Mouse (Mus musculus) forebrain, embryonic 10.5 days (tissue): ENCODE measurements around the gene Cyp2g1. TPM values are rescaled to one million over a fixed set of nuclear protein-coding genes. Genes with fewer than 3 reads are reported as not detected.

Experiments
- DNase-seq: peaks from one replicate; pipeline ENCODE4 v3.0.0-alpha.2; 2017; ENCODE audit warnings: low spot score; ENCODE audit errors: extremely low spot score
- H3K27ac ChIP-seq: fragments of 300-500 bp; sonication (generic); 2 replicates; pipeline ENCODE4 v1.5.1; 2016; ENCODE audit warnings: mild to moderate bottlenecking
- H3K27me3 ChIP-seq: fragments of 300-500 bp; sonication (generic); 2 replicates; pipeline ENCODE4 v1.6.1; 2016; ENCODE audit warnings: mild to moderate bottlenecking; ENCODE audit not compliant: poor library complexity, severe bottlenecking
- H3K36me3 ChIP-seq: fragments of 300-500 bp; sonication (generic); replicated peaks from 2 replicates; pipeline ENCODE4 v1.6.1; 2016; ENCODE audit warnings: mild to moderate bottlenecking, moderate library complexity
- H3K4me1 ChIP-seq: fragments of 300-500 bp; sonication (generic); 2 replicates; pipeline ENCODE4 v1.6.1; 2016
- H3K4me3 ChIP-seq: fragments of 300-500 bp; sonication (generic); 2 replicates; pipeline ENCODE4 v1.5.1; 2016; ENCODE audit warnings: mild to moderate bottlenecking, moderate library complexity
- H3K9me3 ChIP-seq: fragments of 300-500 bp; sonication (generic); 2 replicates; pipeline ENCODE4 v1.6.1; 2016; ENCODE audit warnings: mild to moderate bottlenecking, moderate library complexity
- WGBS: fragments of 180-500 bp; shearing (Covaris S2); methylation state at CpG from one replicate; pipeline ENCODE4 v1.1.7; 2016; 5-methylcytosine and 5-hydroxymethylcytosine counted together
- polyA plus RNA-seq: library from polyadenylated mRNA; unstranded; fragments of >200 nt; fragmentation: Nextera tagmentation; extraction: Ambion mirVana; gene quantifications from 2 replicates; pipeline ENCODE4 v1.2.1, GENCODE M21; 2016

Gene Cyp2g1
- not detected in 2 replicates for polyA plus RNA-seq

GRCm38 (mm10) chr7:26808592-26808991 is at the start of gene Cyp2g1:
TSS of gene Cyp2g1 (plus strand) at chr7:26808892.
- Histone ChIP-seq H3K4me3 (no peak within 1 kb of the TSS), H3K36me3 (no peaks in the 10 kb centered on the region), H3K27me3 (no peaks in the 10 kb centered on the region), H3K4me1 (no peaks in the 10 kb centered on the region), H3K9me3 (no peaks in the 10 kb centered on the region), H3K27ac (no peak within 1 kb of the TSS)
- DNase-seq, result no peak
- WGBS, result 90% methylated on average over 2 of the region's 2 CpGs

- DNase-seq, result no peak
- Histone ChIP-seq H3K9me3 (no peaks in the 10 kb centered on the region; the same call in 1 of the 2 replicates), H3K27ac (no peak overlapping the region), H3K4me3 (no peak overlapping the region), H3K4me1 (no peaks in the 10 kb centered on the region), H3K36me3 (no peaks in the 10 kb centered on the region), H3K27me3 (no peaks in the 10 kb centered on the region)
- WGBS, result 59% methylated on average over 1 of the region's 1 CpGs
Observed at GRCm38 (mm10) chr7:26767084-26767483, 41.6 kb upstream of the Cyp2g1 start.

- Histone ChIP-seq H3K9me3 (no peaks in the 10 kb centered on the region; the same call in 1 of the 2 replicates), H3K36me3 (no peaks in the 10 kb centered on the region), H3K4me1 (no peaks in the 10 kb centered on the region), H3K4me3 (no peak overlapping the region), H3K27me3 (no peaks in the 10 kb centered on the region), H3K27ac (no peak overlapping the region)
- no peak for DNase-seq
- 83% methylated on average over 9 of the region's 9 CpGs for WGBS
Observed at GRCm38 (mm10) chr7:26769881-26770470, 38.7 kb upstream of the Cyp2g1 start.

- Histone ChIP-seq H3K4me3 (no peak overlapping the region), H3K9me3 (no peaks in the 10 kb centered on the region; the same call in 1 of the 2 replicates), H3K27ac (no peak overlapping the region), H3K27me3 (no peaks in the 10 kb centered on the region), H3K36me3 (no peaks in the 10 kb centered on the region), H3K4me1 (no peaks in the 10 kb centered on the region)
- DNase-seq, result no peak
- WGBS, result 86% methylated on average over 3 of the region's 3 CpGs
Observed at GRCm38 (mm10) chr7:26772866-26773586, 35.7 kb upstream of the Cyp2g1 start.

GRCm38 (mm10) chr7:26775866-26776265 is 32.8 kb upstream of the Cyp2g1 start:
- H3K9me3 ChIP-seq, result no peaks in the 10 kb centered on the region; the same call in 1 of the 2 replicates
- no peaks in the 10 kb centered on the region for H3K27me3 ChIP-seq
- H3K4me3 ChIP-seq, result no peak overlapping the region
- no peak overlapping the region for H3K27ac ChIP-seq
- no peak for DNase-seq
- no peaks in the 10 kb centered on the region for H3K36me3 ChIP-seq
- H3K4me1 ChIP-seq, result peaks cover 7% of the 10 kb centered on the region
- 15% methylated on average over 6 of the region's 6 CpGs for WGBS

- no peak overlapping the region for H3K4me3 ChIP-seq
- no peak overlapping the region for H3K27ac ChIP-seq
- no peaks in the 10 kb centered on the region for H3K36me3 ChIP-seq
- no peaks in the 10 kb centered on the region for H3K9me3 ChIP-seq
- no peaks in the 10 kb centered on the region for H3K27me3 ChIP-seq
- DNase-seq, result no peak
- peaks cover 21% of the 10 kb centered on the region for H3K4me1 ChIP-seq
- 59% methylated on average over 2 of the region's 2 CpGs for WGBS
Observed at GRCm38 (mm10) chr7:26777806-26778205, 30.9 kb upstream of the Cyp2g1 start.

GRCm38 (mm10) chr7:26778474-26778873 is 30.2 kb upstream of the Cyp2g1 start:
- peak; percentile 56 for DNase-seq
- Histone ChIP-seq H3K36me3 (no peaks in the 10 kb centered on the region), H3K27me3 (no peaks in the 10 kb centered on the region), H3K9me3 (no peaks in the 10 kb centered on the region), H3K4me1 (peaks cover 21% of the 10 kb centered on the region), H3K27ac (no peak overlapping the region), H3K4me3 (no peak overlapping the region)
- WGBS, result 38% methylated on average over 6 of the region's 6 CpGs

GRCm38 (mm10) chr7:26779799-26780416 is 28.8 kb upstream of the Cyp2g1 start:
- no peak for DNase-seq
- H3K36me3 ChIP-seq, result no peaks in the 10 kb centered on the region
- H3K4me3 ChIP-seq, result no peak overlapping the region
- no peaks in the 10 kb centered on the region for H3K27me3 ChIP-seq
- peaks cover 21% of the 10 kb centered on the region for H3K4me1 ChIP-seq
- no peaks in the 10 kb centered on the region for H3K9me3 ChIP-seq
- no peak overlapping the region for H3K27ac ChIP-seq
- 78% methylated on average over 5 of the region's 5 CpGs for WGBS

GRCm38 (mm10) chr7:26780510-26780909 is 28.2 kb upstream of the Cyp2g1 start:
- Histone ChIP-seq H3K9me3 (no peaks in the 10 kb centered on the region), H3K36me3 (no peaks in the 10 kb centered on the region), H3K27ac (0 out of 2 replicates have a peak overlapping the region, but pooled peaks have one; percentile 65), H3K4me3 (peak overlapping the region; percentile 22), H3K4me1 (peaks cover 21% of the 10 kb centered on the region), H3K27me3 (no peaks in the 10 kb centered on the region)
- DNase-seq, result peak; percentile 53
- 3% methylated on average over 11 of the region's 11 CpGs for WGBS

GRCm38 (mm10) chr7:26780998-26781766 is 27.5 kb upstream of the Cyp2g1 start:
- Histone ChIP-seq H3K9me3 (no peaks in the 10 kb centered on the region), H3K27ac (peak overlapping the region; percentile 65), H3K27me3 (no peaks in the 10 kb centered on the region), H3K4me3 (peak overlapping the region; percentile 22), H3K4me1 (peaks cover 21% of the 10 kb centered on the region), H3K36me3 (no peaks in the 10 kb centered on the region)
- peak; percentile 19 for DNase-seq
- WGBS, result 9% methylated on average over 8 of the region's 8 CpGs

GRCm38 (mm10) chr7:26781767-26782131 is 26.9 kb upstream of the Cyp2g1 start:
- Histone ChIP-seq H3K4me1 (peaks cover 21% of the 10 kb centered on the region), H3K27ac (0 out of 2 replicates have a peak overlapping the region, but pooled peaks have one; percentile 65), H3K36me3 (no peaks in the 10 kb centered on the region), H3K4me3 (no peak overlapping the region), H3K9me3 (no peaks in the 10 kb centered on the region), H3K27me3 (no peaks in the 10 kb centered on the region)
- WGBS, result 34% methylated on average over 7 of the region's 8 CpGs
- no peak for DNase-seq

GRCm38 (mm10) chr7:26783163-26783562 is 25.5 kb upstream of the Cyp2g1 start:
- WGBS, result 85% methylated on average over 5 of the region's 5 CpGs
- DNase-seq, result no peak
- peaks cover 21% of the 10 kb centered on the region for H3K4me1 ChIP-seq
- no peaks in the 10 kb centered on the region for H3K27me3 ChIP-seq
- H3K9me3 ChIP-seq, result no peaks in the 10 kb centered on the region
- H3K36me3 ChIP-seq, result no peaks in the 10 kb centered on the region
- H3K27ac ChIP-seq, result no peak overlapping the region
- H3K4me3 ChIP-seq, result no peak overlapping the region
